Mouse (Mus musculus) embryonic fibroblast, embryonic 13.5 days (primary cell): ENCODE data around the gene Lingo2. TPM values are rescaled to one million over a fixed set of nuclear protein-coding genes. Genes with fewer than 3 reads are reported as not detected.

Experiments
- H3K27ac ChIP-seq: 2 replicates; pipeline ENCODE4 v1.5.1; 2012; ENCODE audit warnings: low read length, control low read depth, inconsistent platforms; ENCODE audit not compliant: insufficient read depth
- H3K4me1 ChIP-seq: 2 replicates; pipeline ENCODE4 v1.6.1; 2011; ENCODE audit warnings: low read length; ENCODE audit not compliant: control insufficient read depth, insufficient read depth
- H3K4me3 ChIP-seq: 2 replicates; pipeline ENCODE4 v1.5.1; 2011; ENCODE audit warnings: mild to moderate bottlenecking, control low read depth, low read length; ENCODE audit not compliant: insufficient read depth
- CTCF ChIP-seq: IDR thresholded peaks from 2 replicates; pipeline ENCODE4 v1.5.1; 2011; ENCODE audit warnings: mild to moderate bottlenecking, control low read depth, low read length, moderate library complexity, borderline replicate concordance; ENCODE audit not compliant: insufficient read depth
- POLR2A ChIP-seq: IDR thresholded peaks from 2 replicates; pipeline ENCODE4 v1.6.1; 2011; ENCODE audit warnings: low read depth, mild to moderate bottlenecking, control low read depth, low read length, moderate library complexity
- polyA plus RNA-seq: library from polyadenylated mRNA; stranded (reverse); fragments of >200 nt; gene quantifications from 2 replicates; pipeline ENCODE4 v1.2.4, GENCODE M21; 2011; ENCODE audit warnings: low read depth; ENCODE audit not compliant: missing spikeins, insufficient read length

Lingo2 gene
- polyA plus RNA-seq, 1 experiment, result 3.9 TPM

GRCm38 (mm10) chr4:35885591-35886542, 1065.7 kb downstream of the Lingo2 start:
- no peaks in the 10 kb centered on the region for H3K4me1 ChIP-seq
- H3K27ac ChIP-seq, result no peak overlapping the region
- no peak overlapping the region for H3K4me3 ChIP-seq
- no peak for TF ChIP-seq CTCF
- no peak for TF ChIP-seq POLR2A

GRCm38 (mm10) chr4:35884946-35885460, 1066.5 kb downstream of the Lingo2 start:
- Histone ChIP-seq H3K4me3 (no peak overlapping the region), H3K4me1 (no peaks in the 10 kb centered on the region), H3K27ac (no peak overlapping the region)
- TF ChIP-seq POLR2A (no peak), CTCF (no peak)

- H3K4me1 ChIP-seq, result no peaks in the 10 kb centered on the region
- no peak overlapping the region for H3K27ac ChIP-seq
- H3K4me3 ChIP-seq, result no peak overlapping the region
- TF ChIP-seq CTCF (no peak), POLR2A (no peak)
Observed at GRCm38 (mm10) chr4:35846518-35846917, 1105.0 kb downstream of the Lingo2 start.

DNA sequence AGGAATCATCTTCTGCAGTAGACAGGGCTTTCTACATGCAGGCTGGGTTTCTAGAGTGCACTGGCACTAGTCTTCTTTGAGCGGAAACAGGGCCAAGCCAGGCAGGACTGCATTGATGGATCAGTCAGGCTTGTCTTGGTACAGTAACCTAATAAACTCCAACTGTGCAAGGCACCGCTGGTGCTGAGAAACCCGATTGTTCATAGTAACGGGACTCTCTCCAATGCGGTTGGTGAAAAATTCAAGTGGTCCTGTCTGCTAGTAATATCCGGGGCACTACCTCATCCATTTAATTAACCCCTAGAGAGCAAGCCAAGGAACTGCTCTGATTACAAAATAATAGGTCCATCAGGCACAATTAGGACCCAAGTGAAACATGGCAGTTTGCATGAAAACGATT, 1106.4 kb downstream of the Lingo2 start:
- Histone ChIP-seq H3K4me3 (no peak overlapping the region), H3K27ac (no peak overlapping the region), H3K4me1 (no peaks in the 10 kb centered on the region)
- TF ChIP-seq POLR2A, result no peak
- no peak for TF ChIP-seq CTCF

DNA sequence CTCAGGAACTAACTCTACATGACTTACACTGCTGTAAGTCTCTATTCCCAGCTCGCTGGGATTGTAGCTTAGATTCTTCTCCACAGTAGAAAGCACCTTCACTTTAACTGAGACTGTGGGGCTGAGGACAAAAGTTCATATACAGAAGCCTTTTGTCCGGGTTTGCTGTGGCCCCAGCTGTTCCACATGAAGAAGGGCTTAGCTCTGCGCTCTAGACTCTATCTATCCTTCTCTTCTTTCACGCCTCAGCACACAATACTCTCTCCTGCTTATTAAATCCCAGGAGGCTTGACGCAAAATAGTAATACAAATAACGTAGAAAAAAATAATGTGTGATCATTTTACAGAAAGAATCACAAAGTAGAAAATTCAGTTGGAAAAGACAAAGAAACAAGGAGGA, 1107.0 kb downstream of the Lingo2 start:
- no peak for TF ChIP-seq CTCF
- TF ChIP-seq POLR2A, result no peak
- H3K27ac ChIP-seq, result no peak overlapping the region
- H3K4me1 ChIP-seq, result no peaks in the 10 kb centered on the region
- no peak overlapping the region for H3K4me3 ChIP-seq

DNA sequence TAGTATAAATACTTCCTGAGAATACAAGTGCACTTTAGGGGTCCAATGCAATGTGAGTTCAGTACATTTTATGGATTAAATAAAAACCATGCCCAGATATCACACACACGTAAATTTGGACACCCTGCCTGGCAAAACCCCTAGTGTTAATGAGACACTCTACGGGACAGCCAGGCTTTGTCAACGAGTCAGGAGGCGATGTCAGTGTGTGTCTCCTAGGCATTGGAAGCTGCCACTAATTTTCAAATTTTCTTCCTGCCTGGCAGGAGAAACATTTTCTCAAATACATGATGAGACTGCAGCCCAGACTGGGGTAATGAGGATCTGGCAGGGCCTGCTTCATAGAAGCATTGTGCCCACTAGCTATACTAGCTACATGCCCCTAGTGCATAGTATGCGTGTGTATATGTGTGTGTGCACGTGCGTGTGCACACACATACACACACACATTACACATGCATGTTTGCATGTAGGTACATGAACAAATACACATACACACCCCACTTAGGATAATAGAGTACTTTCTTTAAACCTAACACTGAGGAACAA, 1128.2 kb downstream of the Lingo2 start:
- Histone ChIP-seq H3K4me1 (no peaks in the 10 kb centered on the region), H3K4me3 (no peak overlapping the region), H3K27ac (no peak overlapping the region)
- TF ChIP-seq CTCF (no peak), POLR2A (no peak)

DNA sequence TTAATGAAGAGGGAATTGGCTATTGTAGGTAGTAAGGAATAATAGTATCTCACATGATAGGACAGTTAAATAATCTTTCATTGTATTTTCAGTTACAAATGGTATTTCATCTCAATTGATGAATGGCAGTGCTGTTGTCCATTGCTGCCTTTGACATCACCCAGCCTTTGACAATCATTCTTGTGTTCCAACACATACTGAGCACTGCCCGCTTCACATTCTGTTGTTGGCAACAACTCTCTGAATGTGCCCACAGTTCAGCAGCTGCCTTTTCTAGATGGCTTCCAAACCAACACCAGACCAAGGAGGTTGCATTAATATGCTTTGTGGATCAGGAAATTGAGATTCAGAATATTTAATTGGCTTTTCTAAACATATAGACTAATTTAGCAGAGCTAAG, 1130.8 kb downstream of the Lingo2 start:
- H3K4me3 ChIP-seq, result no peak overlapping the region
- TF ChIP-seq POLR2A, result no peak
- no peak for TF ChIP-seq CTCF
- no peak overlapping the region for H3K27ac ChIP-seq
- no peaks in the 10 kb centered on the region for H3K4me1 ChIP-seq

GRCm38 (mm10) chr4:35814698-35815097, 1136.8 kb downstream of the Lingo2 start:
- TF ChIP-seq CTCF (no peak), POLR2A (no peak)
- H3K27ac ChIP-seq, result no peak overlapping the region
- H3K4me1 ChIP-seq, result no peaks in the 10 kb centered on the region
- no peak overlapping the region for H3K4me3 ChIP-seq

DNA sequence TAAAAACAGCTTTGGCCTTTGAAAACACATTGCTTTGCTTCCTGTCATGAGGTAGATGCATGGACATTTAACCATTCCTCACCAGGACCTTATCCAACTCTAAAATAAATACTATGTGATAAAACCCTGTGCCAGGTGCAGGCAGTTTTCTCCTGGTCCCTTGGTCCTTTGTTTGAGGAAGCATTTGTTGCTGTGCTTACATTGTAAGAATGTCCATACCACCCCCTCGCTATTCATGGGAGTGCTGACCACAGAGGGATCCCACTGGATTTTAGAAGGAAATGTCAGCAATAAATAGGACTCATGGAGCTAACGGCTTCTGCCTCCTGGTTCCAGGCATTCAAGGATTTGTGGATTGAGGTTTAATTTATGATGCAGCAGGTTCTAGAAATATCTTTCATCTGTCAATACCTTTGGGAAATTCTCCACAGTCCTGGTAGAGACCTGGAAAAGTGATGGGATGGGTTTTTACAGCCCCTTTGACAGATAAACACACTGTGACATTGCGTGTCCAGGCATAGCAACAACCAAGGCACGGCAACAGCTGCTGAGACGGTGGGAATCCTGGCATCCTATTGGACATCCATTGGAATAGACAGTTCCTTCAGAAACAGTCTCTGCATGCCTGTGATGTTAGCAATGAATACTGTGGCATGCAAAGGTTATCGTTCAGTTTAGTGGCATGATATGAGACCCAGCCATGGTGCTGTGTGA, 1143.9 kb downstream of the Lingo2 start:
- no peaks in the 10 kb centered on the region for H3K4me1 ChIP-seq
- H3K27ac ChIP-seq, result peak overlapping the region; percentile 20; the same call in 1 of the 2 replicates
- no peak for TF ChIP-seq POLR2A
- H3K4me3 ChIP-seq, result no peak overlapping the region

DNA sequence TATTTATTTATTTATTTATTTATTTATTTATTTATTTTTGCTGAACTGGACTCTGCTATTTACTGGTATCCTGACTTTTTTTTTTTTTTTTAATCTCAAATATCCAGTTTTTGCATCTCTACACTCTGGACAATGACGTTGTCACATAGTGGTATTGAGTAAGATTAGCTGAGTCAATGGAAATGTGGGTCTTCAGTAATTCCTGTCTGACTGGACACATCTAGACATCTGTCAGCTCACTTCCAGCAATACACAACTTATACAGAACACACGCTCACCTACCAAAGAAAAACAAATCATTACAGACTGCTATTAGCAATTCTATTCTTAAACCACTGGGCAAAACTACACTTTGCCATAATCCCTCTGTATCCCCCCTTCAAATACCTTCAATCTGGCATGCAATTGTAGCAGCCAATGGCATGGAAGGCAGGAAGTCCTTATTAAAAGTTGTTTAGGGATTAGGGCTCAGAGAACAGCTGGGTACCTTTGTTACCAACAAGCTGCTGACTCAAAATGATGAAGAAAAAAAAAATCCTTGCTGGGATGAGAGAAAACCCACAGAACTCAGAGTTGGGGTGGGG, 1144.6 kb downstream of the Lingo2 start:
- no peaks in the 10 kb centered on the region for H3K4me1 ChIP-seq
- H3K4me3 ChIP-seq, result no peak overlapping the region
- TF ChIP-seq POLR2A (no peak), CTCF (no peak)
- no peak overlapping the region for H3K27ac ChIP-seq
